Mouse (Mus musculus): ENCODE results near the gene Cfdp1. TPM values are rescaled to one million over a fixed set of nuclear protein-coding genes. Genes with fewer than 3 reads are reported as not detected.

Gene Cfdp1
- polyA plus RNA-seq, 1 experiment from 2014 or later: 194 TPM

DNA sequence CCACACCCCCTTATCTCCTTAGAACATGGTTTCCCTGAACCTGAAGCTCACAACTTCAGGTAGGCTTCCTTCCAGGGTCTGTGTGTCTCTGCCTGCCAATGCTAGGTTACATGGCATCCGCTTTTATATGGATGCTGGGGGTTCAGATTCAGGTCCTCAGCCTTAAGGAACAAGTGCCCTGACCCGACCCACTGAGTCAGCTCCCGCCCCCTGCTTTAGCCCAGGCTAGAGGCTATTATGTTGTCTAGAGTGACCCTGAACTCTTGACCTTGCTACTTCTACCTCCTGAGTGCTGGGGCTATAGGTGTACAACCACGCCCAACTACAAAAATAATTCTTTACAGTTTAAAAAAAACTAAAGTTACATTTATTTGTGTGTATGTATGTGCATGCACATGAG, 39.0 kb downstream of the Cfdp1 start:
- Histone ChIP-seq H3K27me3 (replicated peaks) (no peaks in the 10 kb centered on the region), H3K9ac (replicated peaks) (no peak overlapping the region), H3K4me2 (no peak overlapping the region), H3K9me3 (replicated peaks) (no peaks in the 10 kb centered on the region), H3K4me3 (replicated peaks) (no peak overlapping the region), H3K4me1 (peaks cover 14% of the 10 kb centered on the region; the same call in 1 of the 2 replicates), H3K27ac (replicated peaks) (no peak overlapping the region), H3K36me3 (peaks cover 9% of the 10 kb centered on the region)
- no peak for ATAC-seq (ENCODE audit: low FRiP score)
- WGBS: 92% methylated on average over 4 of the region's 4 CpGs

DNA sequence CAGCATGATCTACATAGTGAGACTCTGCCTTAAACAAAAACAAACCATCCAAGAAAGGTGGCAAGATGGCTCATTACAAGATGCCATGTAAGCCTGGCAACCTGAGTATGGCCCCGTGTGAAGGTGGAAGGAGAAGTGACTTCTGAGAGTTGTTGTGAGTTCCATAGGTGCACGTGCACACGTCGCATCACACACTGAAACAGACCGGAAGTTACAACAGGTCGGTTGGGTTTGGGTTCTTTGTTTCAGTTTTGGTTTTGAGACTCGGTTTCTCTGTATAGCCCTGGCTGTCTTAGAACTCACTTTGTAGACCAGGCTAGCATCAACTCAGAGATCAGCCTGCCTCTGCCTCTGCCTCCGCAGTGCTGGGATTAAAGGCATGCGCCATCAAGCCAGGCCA, 40.3 kb downstream of the Cfdp1 start:
- H3K27me3 ChIP-seq (replicated peaks): no peaks in the 10 kb centered on the region
- no peak overlapping the region for H3K4me3 ChIP-seq (replicated peaks)
- H3K9me3 ChIP-seq (replicated peaks): no peaks in the 10 kb centered on the region
- 97% methylated on average over 9 of the region's 9 CpGs for WGBS
- peaks cover 8% of the 10 kb centered on the region for H3K36me3 ChIP-seq
- H3K4me2 ChIP-seq: no peak overlapping the region
- H3K4me1 ChIP-seq: peaks cover 21% of the 10 kb centered on the region
- no peak for ATAC-seq (ENCODE audit: low FRiP score)
- H3K9ac ChIP-seq (replicated peaks): no peak overlapping the region
- H3K27ac ChIP-seq (replicated peaks): no peak overlapping the region

DNA sequence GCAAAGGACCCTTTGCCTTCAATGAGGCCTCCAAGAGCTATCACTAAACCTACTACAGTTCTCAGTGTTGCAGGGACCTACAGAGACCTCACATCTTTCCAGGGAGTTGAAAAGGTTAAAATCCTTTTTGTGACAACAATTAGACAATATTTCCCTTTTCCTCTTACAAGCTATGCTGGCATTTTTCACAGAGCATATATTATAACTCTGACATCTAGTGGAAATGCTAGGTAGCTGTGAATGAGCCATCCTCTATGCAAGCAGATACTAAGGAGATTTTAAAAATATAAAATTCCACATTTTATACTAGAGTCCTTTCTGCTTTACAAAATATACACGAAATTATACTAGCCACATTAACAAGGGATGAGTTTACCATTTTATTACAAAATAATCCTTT, 41.3 kb downstream of the Cfdp1 start:
- WGBS: 86% methylated on average over 1 of the region's 1 CpGs
- Histone ChIP-seq H3K27me3 (replicated peaks) (no peaks in the 10 kb centered on the region), H3K4me2 (no peak overlapping the region), H3K4me1 (peaks cover 23% of the 10 kb centered on the region), H3K9me3 (replicated peaks) (no peaks in the 10 kb centered on the region), H3K36me3 (peaks cover 8% of the 10 kb centered on the region), H3K9ac (replicated peaks) (no peak overlapping the region), H3K27ac (replicated peaks) (no peak overlapping the region), H3K4me3 (replicated peaks) (no peak overlapping the region)
- ATAC-seq (ENCODE audit: low FRiP score): no peak

DNA sequence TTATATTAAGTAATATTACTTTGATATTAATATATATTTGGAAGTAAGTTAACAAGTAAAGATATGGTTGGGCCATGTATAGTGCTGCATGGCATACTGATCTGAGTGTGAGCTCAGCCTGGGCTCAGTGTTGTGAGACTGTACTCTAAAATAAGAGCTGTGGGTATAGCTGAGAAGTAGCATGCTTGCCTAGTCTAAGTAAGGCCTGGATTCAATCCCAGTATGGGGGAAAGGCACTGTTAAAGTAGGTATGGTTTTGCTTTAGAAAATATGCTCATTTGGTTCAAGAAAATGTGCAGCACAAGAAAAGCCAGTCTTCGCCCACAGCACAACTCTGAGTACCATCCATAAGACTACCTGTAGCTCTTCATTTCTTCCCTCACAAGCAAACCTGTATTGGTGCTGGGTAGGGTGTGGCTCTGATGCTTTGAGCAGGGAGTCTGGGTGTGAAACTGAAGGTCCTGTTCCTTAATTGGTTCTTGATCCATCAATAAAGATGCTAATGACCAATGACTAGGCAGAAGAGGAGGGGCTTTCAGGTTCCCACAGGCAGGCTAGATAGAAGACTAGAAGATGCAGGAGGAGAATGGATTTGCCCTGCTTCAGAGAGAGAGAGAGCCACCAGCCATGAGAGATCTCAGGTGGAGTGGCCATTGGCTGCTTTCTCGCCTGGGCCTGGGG, 43.3 kb downstream of the Cfdp1 start:
- no peak overlapping the region for H3K27ac ChIP-seq (replicated peaks)
- no peak overlapping the region for H3K4me3 ChIP-seq (replicated peaks)

DNA sequence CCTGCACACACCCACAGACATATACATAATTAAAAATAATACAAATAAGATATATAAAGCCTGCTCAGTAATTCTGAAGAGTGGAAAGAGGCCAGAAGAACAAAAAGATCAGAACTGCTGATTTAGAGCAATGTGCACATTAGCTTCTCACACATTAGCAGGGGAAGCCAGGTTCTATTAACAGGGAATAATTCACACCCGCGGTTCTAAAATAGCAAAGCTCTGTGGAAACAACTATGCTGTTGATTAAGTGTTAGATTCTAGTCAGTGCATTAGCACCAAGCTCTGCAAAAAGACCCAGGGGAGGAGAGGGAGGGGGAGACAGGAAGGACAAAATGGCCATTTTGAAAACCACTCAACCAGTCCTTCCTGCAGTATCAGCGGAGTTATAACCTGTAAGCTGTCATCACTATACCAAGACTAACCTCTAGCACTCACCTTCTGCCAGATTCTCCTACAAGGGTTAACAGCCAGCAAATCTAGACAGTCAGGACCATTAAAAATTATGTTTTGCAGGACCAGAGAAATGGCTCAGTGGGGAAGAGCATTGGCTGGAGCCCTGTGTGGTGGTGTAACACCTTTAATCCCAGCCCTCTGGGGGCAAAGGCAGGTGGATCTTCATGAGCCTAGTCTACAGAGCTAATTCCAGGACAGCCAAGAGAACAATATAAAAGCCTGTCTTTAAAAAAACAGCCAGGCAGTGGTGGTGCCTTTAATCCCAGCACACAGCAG, 45.0 kb downstream of the Cfdp1 start:
- Histone ChIP-seq H3K27ac (replicated peaks) (peak overlapping the region; percentile 46; the same call in 1 of the 2 replicates), H3K9ac (replicated peaks) (no peak overlapping the region), H3K9me3 (replicated peaks) (no peaks in the 10 kb centered on the region), H3K4me1 (peaks cover 23% of the 10 kb centered on the region), H3K4me3 (replicated peaks) (no peak overlapping the region), H3K36me3 (no peaks in the 10 kb centered on the region), H3K4me2 (no peak overlapping the region), H3K27me3 (replicated peaks) (no peaks in the 10 kb centered on the region)
- no peak; the same call in 1 of the 2 replicates for ATAC-seq (ENCODE audit: low FRiP score)
- WGBS: 70% methylated on average over 3 of the region's 3 CpGs

More for the DNA sequence above, 43.3 kb downstream of the Cfdp1 start:
- no peaks in the 10 kb centered on the region for H3K27me3 ChIP-seq (replicated peaks)
- H3K4me2 ChIP-seq: no peak overlapping the region
- peaks cover 23% of the 10 kb centered on the region for H3K4me1 ChIP-seq
- ATAC-seq (ENCODE audit: low FRiP score): no peak
- H3K9ac ChIP-seq (replicated peaks): no peak overlapping the region
- no peaks in the 10 kb centered on the region for H3K9me3 ChIP-seq (replicated peaks)
- 79% methylated on average over 2 of the region's 2 CpGs for WGBS
- peaks cover 6% of the 10 kb centered on the region for H3K36me3 ChIP-seq

DNA sequence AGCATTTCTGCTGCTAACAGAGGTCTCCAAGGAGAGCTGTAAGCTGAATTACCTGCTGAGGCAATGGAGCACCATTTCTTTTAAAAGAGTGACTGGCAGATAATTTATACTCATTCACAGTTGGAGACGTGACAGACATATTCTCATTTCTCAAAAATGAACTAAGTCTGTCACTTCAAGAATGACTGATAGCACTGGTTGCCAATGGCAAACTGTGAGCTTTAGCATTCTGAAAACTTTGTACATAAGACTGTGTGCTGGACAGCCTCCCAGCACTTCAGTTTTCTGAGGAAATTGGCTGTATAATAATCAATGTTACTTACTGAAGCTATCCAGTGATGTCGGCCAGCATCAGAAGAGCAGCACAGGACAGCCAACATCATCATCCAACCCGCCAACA, 46.1 kb downstream of the Cfdp1 start:
- no peaks in the 10 kb centered on the region for H3K27me3 ChIP-seq (replicated peaks)
- WGBS: 94% methylated on average over 3 of the region's 3 CpGs
- H3K27ac ChIP-seq (replicated peaks): no peak overlapping the region
- ATAC-seq (ENCODE audit: low FRiP score): no peak
- H3K36me3 ChIP-seq: no peaks in the 10 kb centered on the region
- H3K4me1 ChIP-seq: peaks cover 23% of the 10 kb centered on the region
- no peak overlapping the region for H3K4me3 ChIP-seq (replicated peaks)
- H3K9me3 ChIP-seq (replicated peaks): no peaks in the 10 kb centered on the region
- no peak overlapping the region for H3K4me2 ChIP-seq
- H3K9ac ChIP-seq (replicated peaks): no peak overlapping the region

DNA sequence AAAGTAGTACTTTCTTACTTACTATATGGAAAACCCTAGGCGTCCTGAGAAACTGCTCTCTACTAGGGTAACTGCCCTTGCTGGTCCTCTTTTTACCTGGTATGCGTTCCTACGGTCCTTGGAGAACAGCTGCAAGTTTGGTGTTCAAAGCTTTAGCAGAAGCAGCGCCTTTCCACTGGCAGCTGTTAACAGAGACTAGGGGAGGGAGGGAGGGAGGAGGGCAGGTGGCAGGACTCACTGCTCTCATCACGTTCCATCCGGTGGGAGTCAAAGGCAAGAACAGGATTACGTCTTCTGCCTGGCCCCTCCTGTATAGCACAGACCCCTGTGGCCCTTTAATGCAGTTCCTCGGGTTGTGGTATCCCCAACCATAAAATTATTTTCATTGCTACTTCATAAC, 50.7 kb downstream of the Cfdp1 start:
- Histone ChIP-seq H3K4me2 (no peak overlapping the region), H3K4me1 (no peaks in the 10 kb centered on the region), H3K27me3 (replicated peaks) (no peaks in the 10 kb centered on the region), H3K4me3 (replicated peaks) (no peak overlapping the region), H3K9me3 (replicated peaks) (no peaks in the 10 kb centered on the region), H3K36me3 (no peaks in the 10 kb centered on the region), H3K9ac (replicated peaks) (no peak overlapping the region), H3K27ac (replicated peaks) (no peak overlapping the region)
- WGBS: 77% methylated on average over 8 of the region's 8 CpGs
- no peak for ATAC-seq (ENCODE audit: low FRiP score)

DNA sequence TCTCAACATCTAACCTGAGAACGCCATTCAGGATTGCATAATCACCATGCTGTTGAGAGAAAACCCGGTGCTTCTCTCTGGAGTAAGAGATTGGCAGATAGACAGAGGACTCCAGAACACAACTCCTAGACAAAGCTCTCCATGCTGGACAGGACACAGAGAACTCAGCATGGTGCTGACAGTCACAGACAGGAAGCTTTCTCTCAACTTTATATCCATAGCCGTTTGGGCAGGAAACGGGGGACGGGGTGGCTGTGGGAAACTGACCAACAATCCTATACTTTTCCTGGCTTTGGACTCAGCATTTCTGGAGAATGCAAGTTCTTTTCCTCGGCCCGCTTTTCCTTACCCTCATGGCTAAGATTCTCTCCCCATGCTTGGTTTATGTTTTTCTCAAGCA, 51.8 kb downstream of the Cfdp1 start:
- peak overlapping the region; percentile 33; the same call in 1 of the 2 replicates for H3K27ac ChIP-seq (replicated peaks)
- no peaks in the 10 kb centered on the region for H3K36me3 ChIP-seq
- H3K27me3 ChIP-seq (replicated peaks): no peaks in the 10 kb centered on the region
- H3K4me1 ChIP-seq: no peaks in the 10 kb centered on the region
- no peak for ATAC-seq (ENCODE audit: low FRiP score)
- no peak overlapping the region for H3K9ac ChIP-seq (replicated peaks)
- H3K4me2 ChIP-seq: no peak overlapping the region
- no peak overlapping the region for H3K4me3 ChIP-seq (replicated peaks)
- no peaks in the 10 kb centered on the region for H3K9me3 ChIP-seq (replicated peaks)
- 75% methylated on average over 7 of the region's 7 CpGs for WGBS

DNA sequence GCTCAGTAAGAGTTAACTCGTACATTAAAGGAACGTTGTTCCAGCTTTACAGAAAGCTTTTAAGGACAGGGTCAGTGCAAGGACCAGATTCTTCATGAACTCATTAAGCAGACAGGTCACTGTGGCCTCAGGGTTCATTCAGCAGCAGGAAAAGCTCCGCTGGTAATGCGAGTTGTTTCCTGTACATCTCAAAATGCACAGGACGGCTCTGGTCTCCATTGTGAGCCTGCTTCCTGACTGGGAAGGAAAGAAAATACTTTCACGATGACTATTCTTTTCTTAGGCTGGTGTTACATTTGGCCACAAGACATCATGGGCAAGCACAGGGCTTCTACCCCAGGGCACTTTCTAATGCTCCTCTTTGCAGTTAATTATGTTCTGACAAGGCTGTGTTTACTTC, 52.6 kb downstream of the Cfdp1 start:
- H3K4me2 ChIP-seq: no peak overlapping the region
- H3K9ac ChIP-seq (replicated peaks): no peak overlapping the region
- WGBS: 67% methylated on average over 6 of the region's 6 CpGs
- ATAC-seq (ENCODE audit: low FRiP score): no peak
- H3K36me3 ChIP-seq: no peaks in the 10 kb centered on the region
- H3K9me3 ChIP-seq (replicated peaks): no peaks in the 10 kb centered on the region
- H3K4me1 ChIP-seq: no peaks in the 10 kb centered on the region
- 0 out of 2 replicates have a peak overlapping the region, but pooled peaks have one; percentile 33 for H3K27ac ChIP-seq (replicated peaks)
- H3K27me3 ChIP-seq (replicated peaks): no peaks in the 10 kb centered on the region
- H3K4me3 ChIP-seq (replicated peaks): no peak overlapping the region

DNA sequence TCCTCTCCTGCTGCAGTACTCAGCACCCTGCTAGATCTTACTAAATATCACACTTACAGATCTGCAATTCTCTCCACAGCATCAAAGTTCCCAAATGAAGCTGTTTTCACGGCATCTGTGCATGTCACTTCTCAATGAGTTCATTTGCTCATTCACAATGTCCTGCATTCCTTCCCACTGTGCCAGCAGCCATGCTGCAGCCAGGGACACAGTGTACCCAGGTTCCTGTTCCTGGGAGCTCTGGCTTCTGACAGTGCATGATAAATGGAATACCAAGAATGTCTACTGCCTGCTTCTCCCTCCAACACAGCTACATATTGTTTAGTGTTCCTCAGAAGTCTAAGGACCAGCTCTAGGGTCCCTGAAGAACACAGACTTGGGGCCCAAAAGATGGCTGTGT, 57.6 kb downstream of the Cfdp1 start:
- H3K4me2 ChIP-seq: no peak overlapping the region
- peaks cover 5% of the 10 kb centered on the region; the same call in 1 of the 2 replicates for H3K4me1 ChIP-seq
- ATAC-seq (ENCODE audit: low FRiP score): no peak
- no peaks in the 10 kb centered on the region for H3K9me3 ChIP-seq (replicated peaks)
- H3K27ac ChIP-seq (replicated peaks): no peak overlapping the region
- H3K9ac ChIP-seq (replicated peaks): no peak overlapping the region
- no peaks in the 10 kb centered on the region for H3K27me3 ChIP-seq (replicated peaks)
- WGBS: 54% methylated on average over 1 of the region's 1 CpGs
- H3K36me3 ChIP-seq: no peaks in the 10 kb centered on the region
- H3K4me3 ChIP-seq (replicated peaks): no peak overlapping the region

DNA sequence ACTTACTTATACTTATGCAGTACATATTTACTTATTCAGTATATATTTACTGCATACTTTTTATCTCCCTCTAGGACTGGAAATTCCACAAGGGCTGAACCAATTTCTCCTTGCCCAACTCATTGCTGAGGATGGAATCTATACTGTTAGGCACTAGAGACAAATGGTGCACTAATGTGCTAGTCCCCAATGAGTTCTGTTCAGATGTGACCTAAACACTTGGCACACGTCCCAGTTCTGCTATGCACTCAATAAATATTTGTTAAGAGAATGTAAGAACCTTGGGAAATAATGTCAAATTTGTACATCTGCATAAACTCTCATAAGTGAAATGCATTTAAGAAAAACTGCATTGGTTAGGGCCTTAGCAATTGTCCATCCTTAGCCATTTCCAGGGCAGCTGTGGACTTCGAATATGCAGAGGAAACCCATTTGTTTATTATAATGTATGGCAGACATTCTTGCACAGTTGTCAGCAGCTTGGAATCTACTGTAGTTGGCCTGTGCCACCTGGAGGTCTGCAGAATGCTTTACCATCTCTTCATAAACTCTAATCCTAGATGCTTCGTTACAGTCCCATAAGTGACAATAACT, 60.7 kb downstream of the Cfdp1 start:
- H3K36me3 ChIP-seq: no peaks in the 10 kb centered on the region
- H3K9me3 ChIP-seq (replicated peaks): no peaks in the 10 kb centered on the region
- peaks cover 11% of the 10 kb centered on the region for H3K4me1 ChIP-seq
- H3K9ac ChIP-seq (replicated peaks): no peak overlapping the region
- H3K4me3 ChIP-seq (replicated peaks): no peak overlapping the region
- no peak for ATAC-seq (ENCODE audit: low FRiP score)
- WGBS: 73% methylated on average over 3 of the region's 3 CpGs
- H3K4me2 ChIP-seq: no peak overlapping the region
- H3K27me3 ChIP-seq (replicated peaks): no peaks in the 10 kb centered on the region
- 0 out of 2 replicates have a peak overlapping the region, but pooled peaks have one; percentile 28 for H3K27ac ChIP-seq (replicated peaks)

DNA sequence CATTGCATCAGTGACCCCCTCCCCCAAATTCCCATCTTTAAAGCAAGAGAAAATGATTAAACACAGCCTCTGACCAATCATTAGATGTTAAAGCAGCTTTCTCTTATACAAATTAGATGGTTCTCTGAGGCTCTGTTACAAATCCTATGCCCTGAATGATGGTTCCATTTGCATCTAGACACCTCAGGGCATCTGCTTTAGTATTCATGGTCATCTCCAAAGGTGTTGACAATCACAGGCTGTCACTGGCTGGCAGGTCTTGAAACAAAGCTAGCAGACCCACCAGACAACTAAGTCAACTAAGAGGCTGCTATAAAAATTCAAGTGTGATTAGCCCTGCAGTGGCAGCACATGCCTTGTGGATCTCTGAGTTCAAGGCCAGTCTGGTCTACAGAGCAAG, 64.5 kb downstream of the Cfdp1 start:
- no peaks in the 10 kb centered on the region for H3K27me3 ChIP-seq (replicated peaks)
- H3K4me1 ChIP-seq: peaks cover 39% of the 10 kb centered on the region
- H3K9ac ChIP-seq (replicated peaks): no peak overlapping the region
- no peak overlapping the region for H3K4me2 ChIP-seq
- no peaks in the 10 kb centered on the region for H3K9me3 ChIP-seq (replicated peaks)
- no peaks in the 10 kb centered on the region for H3K36me3 ChIP-seq
- no peak overlapping the region for H3K4me3 ChIP-seq (replicated peaks)
- H3K27ac ChIP-seq (replicated peaks): no peak overlapping the region
- no peak for ATAC-seq (ENCODE audit: low FRiP score)

Measured in neural tube, embryonic 15.5 days (tissue).